Mouse (Mus musculus) brain, adult 2 months (tissue): Measurements from ENCODE around the gene Fbxl13.
A peak's percentile ranks its signal among the peaks of the same experiment; 100 is the strongest.
"Not testable (repeated sequence)": the region's sequence is repeated elsewhere in the genome, so short reads cannot be mapped to it uniquely, and the experiment has no call there.

Experiments
- DNase-seq: peaks from one replicate; pipeline ENCODE4 v3.0.0; 2011; ENCODE audit warnings: low read depth, low spot score

The Fbxl13 gene

DNA sequence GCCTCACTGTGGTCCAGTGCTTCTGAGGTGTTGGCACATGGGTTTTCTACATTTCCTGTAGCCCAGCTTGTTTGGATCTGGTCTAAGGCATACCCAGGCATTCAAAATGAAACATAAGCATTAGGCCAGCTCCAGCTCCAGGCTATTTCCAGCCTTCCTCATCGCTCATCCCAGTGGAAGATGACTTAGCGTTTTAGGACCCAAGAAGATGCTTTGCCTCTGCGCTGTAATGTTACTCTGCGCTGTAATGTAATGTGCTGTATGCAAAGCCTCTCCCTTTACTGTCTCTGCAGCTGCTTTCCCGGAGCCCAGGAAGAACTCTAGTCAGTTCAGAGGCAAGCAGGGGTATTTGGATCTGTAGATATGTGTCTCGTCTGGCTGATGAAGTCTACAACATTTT lies 12.6 kb upstream of the Fbxl13 start:
- peak; percentile 41 for DNase-seq

DNA sequence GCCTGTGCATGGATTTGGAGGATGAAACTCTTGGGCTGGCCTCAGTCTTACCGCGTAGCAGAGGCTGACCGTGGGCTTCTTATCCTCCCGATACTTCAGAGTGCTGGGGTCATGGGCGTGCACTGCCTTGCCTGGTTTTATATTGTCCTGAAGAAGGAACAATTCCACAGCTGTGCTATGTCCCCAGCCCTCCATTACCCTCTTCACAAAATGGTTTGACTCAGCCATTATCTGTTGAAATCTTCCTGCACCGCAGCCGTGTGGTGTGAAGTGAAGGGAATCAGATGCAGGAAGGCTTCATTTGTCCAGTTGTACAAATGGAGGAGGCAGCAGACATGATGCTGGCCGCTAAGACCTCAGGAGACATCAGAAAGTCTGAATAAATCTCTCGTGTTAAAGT lies 11.5 kb upstream of the Fbxl13 start:
- DNase-seq: no peak

DNA sequence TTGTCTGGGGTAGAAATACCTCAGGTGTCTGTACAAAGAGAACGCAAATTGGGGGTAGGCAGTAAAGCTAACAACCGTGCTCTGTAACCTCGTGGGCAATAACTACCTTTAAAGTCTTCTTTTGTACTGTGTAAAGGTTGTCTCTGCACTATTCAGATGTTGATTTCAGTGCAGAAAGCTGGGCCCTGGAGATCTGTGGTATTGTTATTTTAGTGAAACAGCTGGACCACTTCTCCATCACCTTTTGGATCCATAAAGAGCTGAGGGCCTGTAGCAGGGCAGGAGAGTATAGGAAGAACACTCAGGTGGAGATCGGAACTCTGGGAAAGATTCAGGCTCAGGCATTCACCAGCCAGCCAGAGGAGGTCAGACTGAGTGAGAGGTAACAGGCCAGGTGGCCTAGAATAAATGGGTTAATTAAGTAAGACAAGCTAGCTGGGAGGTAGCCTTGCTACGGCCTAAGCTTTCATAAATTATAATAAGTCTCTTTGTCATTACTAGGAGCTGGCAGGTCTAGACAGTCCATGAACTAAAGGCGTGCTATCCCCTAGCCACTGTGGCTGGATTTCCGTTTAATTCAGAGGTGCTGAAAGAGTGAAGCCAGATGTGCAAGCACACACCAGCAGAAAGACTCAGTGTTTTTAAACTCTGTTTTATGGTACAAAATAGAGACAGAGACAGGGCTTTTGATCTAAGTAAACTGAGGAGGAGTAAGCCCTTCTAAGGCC lies 6.6 kb upstream of the Fbxl13 start:
- DNase-seq: no peak

DNA sequence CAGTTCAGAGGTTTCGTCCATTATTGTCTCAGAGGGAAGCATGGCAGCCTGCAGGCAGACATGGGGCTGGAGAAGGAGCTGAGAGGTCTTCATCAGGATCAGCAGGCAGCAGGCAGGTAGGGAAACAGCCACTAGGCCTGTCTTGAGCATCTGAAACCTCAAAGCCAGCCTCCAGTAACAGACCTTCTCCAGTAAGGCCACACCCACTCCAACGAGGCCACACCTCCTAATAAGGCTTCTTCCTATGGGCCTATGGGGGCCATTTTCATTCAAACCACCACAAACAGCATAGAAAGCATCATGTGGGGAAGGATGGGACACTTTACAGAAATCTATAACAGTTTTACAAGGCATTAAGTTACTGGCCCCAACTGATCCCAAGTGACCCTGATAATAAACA lies 5.3 kb upstream of the Fbxl13 start:
- no peak for DNase-seq

DNA sequence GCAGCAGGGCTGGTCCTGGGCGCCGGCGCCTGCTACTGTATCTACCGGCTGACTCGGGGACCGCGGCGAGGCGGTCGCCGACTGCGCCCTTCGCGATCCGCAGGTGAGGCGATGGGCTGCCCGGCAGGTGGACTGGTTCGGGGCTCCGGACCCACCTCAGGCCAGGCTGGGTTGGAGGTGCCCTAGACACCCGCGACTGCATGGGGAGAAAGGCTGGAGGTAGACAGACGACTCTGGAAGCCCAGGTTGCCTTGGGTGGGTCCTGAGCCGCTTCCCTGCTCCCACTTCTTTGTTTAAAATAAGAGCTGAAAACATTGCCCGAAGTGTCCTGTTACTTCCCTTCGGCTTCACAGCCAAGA lies 678 bp upstream of the Fbxl13 start:
- peak; percentile 10 for DNase-seq

DNA sequence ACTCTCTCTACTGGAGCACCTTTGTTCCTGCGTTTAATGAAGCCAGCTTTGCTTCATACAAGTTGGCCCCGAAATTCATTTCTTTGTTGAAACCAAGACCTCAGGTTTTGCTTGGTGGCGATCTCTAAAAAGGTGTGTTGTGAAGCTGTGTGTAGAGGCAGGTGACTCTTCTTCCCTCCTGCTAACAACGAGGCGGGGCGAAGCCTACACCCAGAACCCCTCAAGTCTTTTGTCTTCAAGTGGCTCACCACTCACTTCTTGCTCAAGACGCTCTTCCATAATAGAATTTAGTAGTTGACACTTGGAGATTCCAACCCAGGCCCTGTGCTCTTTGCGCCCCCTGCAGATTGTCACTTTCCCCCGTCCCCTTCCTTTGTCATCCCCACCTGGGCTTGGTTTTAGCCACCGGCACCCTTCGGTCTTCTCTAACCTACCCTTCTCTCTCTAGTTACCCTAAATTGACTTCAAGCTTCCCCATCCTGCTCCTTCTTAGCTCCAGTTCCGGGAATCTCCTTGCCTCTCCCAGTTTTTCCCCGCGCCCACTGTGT lies 469 bp downstream of the Fbxl13 start:
- DNase-seq: no peak

DNA sequence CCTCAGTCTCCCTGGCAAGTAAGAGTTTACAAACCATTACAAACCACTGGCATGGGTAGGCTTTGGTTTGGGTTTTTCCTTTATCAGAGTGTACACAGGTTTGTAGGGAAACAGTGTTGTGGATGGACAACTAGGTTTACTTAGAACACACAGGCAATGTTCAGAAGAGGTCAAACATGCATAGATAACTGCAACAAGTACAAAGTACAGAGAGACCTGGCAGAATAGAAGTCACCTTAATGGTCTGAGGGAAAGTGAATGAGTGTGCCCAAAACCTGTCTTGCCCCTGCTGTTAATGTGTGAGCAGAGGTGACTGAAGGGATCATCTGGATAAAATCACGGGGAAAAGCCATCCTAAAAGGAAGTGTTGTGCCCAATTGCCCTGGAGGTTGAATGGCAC lies 1.8 kb downstream of the Fbxl13 start:
- DNase-seq: no peak

DNA sequence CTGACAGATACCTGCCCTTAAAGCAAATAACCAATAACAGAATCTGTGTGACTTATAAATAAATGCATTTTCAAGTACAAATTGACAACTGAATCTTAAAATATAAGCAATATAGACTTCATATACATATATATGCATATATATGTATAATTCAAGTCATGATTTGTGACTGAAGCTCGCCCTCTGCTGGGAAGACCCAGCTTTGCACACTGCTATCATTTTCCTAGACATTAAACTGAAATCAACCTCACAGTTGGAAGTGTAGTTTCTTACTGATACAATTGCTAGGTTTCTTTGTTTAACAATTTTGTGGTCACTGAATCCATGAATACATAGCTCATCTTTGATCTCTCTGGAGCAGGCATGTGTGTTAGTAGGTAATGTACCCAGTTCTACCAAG lies 4.5 kb downstream of the Fbxl13 start:
- DNase-seq: peak; percentile 70

DNA sequence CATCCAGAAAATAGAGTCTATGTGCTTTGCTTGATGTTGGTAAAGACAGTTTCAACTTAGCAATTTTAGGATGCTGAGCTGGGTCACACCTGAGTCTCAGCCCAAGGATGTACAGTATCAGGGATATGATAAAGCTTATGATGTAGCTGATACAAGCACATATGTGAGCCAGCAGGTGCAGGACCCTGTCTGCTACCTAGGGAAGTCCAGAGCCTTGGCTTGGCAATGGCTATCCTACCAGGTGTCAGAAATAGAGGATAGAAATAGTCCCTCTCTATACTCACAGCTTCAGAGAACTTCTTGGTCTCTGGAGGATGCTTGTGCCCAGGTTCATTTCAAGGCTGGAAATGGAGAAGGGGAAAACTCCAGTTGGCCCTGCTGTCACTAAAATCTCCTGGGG lies 19.5 kb downstream of the Fbxl13 start:
- no peak for DNase-seq

DNA sequence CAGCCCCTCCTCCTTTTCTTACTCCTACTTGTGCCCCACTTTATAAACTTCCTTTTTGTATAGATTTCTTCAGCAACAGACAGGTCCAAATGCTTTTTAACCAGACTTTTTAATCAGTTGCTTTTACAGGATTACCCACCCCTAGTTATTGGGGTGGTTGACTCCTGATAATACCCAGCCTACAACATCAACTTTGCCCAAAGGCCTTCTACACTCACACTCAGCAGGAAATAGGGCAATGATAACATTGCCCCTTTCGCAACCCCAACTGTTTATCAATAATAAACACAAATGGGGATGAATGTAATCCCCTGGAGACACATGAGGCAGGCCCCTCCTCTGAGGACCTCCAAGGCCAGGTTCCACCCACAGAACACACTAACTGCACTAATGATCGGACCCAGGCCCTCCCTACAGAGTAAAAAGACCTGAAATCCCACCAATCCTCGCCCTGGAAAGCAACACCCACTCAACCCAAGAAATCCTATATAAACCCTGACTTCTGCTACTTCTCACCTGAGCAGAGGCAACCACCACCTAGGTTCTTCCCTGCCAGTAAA lies 28.9 kb downstream of the Fbxl13 start:
- DNase-seq: no peak

DNA sequence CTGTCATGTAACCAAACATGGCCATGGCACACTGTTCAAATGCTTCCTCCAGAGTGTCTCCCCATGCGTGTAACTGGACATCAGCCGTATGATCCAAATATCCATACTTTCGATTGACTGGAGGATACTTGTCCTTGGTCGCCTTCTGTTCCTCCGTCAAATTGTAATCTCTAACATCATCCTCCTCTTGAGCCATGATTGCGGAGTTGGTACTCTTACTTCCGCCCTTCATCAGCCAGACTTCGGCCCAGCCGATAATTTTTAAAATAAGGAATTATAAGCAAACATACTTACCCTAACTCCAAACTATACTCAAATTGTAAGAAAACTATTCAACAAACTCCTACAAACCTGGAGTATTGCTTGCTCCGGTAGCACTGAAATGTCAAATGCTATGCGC lies 31.1 kb downstream of the Fbxl13 start:
- not testable (repeated sequence) for DNase-seq

DNA sequence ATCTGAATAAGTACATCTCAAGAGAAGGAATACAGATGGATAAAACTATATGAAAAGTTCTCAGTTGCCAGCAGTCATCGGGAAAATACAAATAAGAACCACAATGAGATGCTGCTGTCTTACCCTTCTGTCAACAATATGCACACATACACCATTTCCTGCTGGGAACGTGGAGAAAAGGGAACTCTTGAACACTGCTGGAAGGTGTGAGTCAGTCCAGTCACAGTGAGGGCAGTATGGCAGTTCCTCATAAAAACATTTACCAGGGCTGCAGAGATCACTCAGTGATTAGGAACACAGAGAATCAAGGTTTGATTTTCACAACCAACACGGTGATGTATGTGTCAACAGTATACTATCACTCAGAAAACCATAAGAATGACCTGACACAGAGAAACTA lies 34.4 kb downstream of the Fbxl13 start:
- DNase-seq: no peak

DNA sequence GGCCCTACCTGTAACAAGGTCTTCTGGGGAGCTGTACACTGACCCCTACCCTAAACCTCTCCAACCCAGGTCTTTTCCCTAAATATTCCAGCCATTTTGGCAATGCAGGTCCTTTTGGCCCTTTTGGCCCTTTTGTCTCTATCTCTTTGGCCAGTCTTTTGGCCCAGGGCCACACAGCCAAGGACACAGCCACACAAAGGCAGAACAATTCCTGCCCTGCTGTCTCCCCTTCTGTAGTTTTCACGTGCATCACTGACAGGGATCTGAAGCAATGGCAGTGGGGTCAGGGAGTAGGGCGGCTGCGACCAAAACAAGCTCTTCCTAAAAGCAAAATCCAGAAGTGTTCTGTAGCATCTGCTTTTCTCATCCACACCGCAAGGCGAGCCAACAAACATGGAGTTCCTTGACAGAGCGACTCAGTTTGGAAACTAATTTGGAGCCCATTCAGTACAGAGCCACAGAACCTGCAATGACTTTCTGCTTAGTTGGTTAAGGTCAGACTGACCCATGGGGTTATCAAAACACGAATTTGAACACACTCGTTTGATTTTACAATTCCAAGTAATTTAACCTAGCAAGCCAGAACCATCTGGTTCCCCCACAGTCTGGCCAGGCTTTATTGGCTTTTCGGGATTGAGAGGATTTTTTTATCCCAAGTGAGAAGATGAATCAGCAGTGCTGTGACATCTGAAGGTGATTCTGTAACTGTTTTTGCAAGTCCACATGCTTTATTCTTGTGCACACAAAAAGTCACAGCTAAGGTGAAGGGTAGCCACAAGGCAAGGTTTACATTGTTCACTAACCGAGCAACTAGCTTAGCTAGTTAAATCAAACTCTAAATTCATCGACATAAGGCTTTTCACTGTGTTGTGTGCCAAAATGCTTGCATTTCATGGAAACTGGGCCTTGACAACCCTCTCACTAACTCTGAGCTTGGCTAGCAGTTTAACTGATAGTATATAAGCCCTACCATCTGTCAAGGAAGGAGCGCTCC lies 36.8 kb downstream of the Fbxl13 start:
- DNase-seq: peak; percentile 87

DNA sequence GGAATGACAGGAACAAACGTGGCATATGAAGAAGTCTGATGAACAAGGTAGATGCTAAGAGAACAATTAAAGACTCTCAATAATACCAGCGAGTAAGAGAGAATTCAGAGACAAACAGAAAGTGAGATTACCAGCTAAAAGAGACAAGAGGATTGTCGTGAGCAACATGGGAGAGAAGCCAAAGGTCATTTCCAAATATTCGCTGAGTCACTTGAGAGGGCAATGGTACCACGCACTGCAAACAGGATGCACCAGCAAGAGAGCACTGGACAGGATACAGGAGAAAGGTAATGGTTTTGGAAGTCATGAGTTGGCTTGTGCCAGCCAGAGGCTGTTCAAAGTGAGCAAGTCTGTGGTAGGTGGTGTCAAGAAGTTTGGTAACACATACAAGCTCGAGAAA lies 39.5 kb downstream of the Fbxl13 start:
- no peak for DNase-seq

DNA sequence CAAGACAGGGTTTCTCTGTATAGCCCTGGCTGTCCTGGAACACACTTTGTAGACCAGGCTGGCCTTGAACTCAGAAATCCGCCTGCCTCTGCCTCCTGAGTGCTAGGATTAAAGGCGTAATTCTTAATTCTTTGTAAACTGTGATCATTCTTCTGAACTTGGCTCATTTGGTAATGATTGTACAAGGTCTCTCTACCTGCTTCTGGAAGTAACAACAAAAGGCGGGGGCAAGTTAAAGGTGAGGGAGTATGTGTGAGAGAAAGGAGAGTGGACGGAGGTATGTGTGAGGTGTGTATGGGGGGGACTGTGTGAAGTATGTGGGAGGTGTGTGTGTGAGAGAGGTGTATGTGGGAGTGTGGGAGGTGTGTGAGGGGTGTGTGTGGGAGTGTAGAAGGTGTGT lies 45.5 kb downstream of the Fbxl13 start:
- DNase-seq: no peak

DNA sequence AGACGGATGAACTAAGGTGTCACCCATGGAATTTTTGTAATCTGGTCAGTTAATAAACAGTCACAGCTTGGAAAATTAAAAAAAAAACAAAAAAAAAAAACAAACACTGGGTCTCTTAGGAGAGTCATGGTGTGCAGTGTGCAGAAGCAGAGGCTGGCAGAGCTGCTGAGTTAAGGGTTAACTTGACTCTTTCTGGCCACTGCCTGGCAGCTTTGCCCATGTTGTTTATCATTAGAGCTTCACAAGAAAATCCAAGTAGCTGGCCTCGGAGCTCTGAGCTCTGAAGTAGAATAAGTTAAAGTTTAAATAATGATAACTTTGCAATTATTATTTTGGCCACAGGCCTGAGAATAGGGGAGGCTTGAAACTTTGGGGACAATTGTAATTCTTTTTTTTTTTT lies 45.9 kb downstream of the Fbxl13 start:
- not testable (repeated sequence) for DNase-seq

DNA sequence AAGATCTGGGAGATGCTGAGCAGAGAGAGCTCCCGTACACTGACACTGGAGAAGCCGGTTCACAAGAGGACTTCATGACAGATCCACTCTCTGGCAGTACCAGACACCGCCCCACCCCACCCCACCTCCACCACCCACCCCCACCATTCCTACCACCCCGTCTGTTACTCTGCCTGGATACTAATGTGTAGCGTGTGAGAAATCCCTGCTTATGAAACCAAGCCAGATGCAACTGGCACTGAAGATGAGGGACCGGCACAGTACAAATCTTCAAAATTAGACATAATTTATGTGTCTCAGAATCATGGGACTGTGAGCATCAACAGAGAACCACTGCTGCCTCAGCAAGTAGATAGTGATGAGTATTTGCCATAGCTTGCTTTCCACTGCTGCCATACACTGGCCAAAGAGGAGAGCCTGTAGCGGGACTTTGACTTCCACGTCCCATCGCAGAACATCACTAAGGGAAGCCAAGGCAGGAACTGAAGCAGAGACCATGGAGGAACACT lies 52.2 kb downstream of the Fbxl13 start:
- peak; percentile 51 for DNase-seq

DNA sequence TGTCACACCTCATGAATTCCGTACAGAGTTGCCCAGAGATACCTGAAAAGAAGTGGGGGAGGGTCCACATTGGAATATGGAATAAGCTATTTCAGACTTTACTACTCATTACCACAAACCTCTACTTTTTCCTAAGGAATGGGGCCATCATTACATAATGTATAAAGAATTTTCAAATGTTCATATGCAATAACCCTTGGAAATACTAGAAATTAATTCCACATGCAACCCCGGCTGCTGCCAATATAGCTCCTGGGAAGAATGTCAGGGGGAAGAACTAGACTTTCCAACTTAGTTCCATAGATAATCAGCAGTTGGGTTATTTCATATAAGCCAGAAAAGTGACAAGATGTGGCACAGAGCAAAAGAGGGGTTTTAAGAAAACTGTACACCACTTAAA lies 53.3 kb downstream of the Fbxl13 start:
- DNase-seq: no peak

DNA sequence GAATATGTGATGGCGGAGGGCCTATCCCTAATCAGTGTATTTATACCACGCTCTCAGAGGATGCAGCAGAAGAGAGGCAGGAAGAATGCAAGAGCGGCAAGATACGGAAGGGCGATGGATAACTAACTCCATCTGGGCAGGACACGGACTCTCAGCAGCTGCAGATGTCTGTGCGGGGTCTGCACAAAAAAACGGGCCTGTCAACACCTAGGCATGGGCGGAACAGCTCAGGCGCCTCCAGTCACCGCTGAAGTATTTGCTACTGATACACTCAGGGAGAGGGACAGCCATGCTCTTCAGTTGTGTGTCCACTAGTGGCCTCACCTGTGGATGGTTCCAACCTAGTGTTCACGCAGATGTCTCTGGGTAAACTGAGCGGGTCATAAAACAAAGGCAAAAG lies 57.2 kb downstream of the Fbxl13 start:
- no peak for DNase-seq

DNA sequence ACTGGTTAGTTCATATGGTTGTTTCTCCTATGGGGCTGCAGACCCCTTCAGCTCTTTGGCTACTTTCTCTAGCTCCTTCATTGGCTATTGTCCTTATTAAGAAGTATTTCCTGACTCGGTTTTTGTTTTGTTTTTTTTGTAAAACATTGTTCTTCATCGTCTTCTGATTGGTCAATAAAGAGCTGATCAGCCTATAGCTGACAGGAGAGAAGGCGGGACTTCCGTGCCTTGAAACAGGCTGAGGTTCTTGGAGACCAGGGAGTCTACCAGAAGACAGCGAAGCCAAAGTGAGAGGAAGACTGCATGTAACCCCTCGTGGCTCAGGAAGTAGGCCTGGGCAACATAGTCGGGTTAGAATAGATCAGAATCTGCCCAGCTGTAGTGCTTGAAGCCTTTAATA lies 57.8 kb downstream of the Fbxl13 start:
- no peak for DNase-seq

DNA sequence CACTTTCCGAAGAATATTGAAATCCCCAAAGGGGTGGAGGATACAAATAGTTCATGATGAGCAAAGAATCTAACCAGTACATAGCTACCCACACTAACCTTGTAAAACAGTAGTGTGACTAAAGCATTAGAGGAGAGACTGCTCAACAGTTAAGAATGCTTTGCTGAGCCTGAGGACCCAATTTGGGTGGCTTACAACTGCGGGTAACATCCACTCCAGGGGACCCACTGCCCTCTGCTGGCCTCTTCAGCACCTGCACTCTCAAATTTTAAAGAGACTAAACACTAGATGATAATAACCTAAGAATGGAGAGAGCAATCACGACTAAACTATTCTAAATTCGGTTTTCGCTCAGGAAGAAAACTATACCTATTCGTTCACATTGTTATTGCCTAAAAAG lies 58.7 kb downstream of the Fbxl13 start:
- peak; percentile 54 for DNase-seq

DNA sequence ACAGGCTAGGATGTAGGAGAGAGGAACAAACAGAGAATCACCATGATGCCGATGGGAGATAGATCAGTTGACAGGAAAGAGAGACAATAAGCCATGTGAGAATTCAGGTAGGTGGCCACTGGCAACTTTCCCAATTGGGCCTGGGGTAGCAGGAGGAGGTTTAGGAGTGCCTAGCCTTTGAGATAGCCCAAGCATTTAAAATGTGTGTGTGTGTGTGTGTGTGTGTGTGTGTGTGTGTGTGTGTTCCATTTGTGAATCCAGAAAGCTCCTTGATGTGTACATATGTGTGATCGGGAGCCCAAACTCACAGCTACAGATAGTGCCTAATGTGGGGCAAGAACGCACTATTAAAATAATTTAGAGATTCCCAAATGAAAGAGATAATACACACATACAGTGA lies 67.3 kb downstream of the Fbxl13 start:
- no peak for DNase-seq
